Mouse (Mus musculus) left cerebral cortex, adult 2 months (tissue): Measurements from ENCODE around the gene Jmjd1c. TPM values are rescaled to one million over a fixed set of nuclear protein-coding genes. Genes with fewer than 3 reads are reported as not detected.

Source experiments
- DNase-seq, 2 experiments: peaks; one replicate each; pipeline ENCODE4 v3.0.0; 2021 to 2022; ENCODE audit warnings: low spot score in 2 of 2, mixed read lengths in 1 of 2; ENCODE audit errors: extremely low spot score in 1 of 2
- H3K27ac ChIP-seq: fragments of 200-600 bp; 2 replicates; pipeline ENCODE4 v1.8.1; 2022
- H3K4me3 ChIP-seq: fragments of 200-600 bp; 2 replicates; pipeline ENCODE4 v1.8.1; 2022
- CTCF ChIP-seq: fragments of 200-600 bp; IDR thresholded peaks from 2 replicates; pipeline ENCODE4 v1.8.1; 2022; ENCODE audit warnings: antibody characterized with exemption, mild to moderate bottlenecking, moderate library complexity
- intact Hi-C: fragments of 180-260 bp; cut with DNase I; formaldehyde crosslinking; loops from one replicate; pipeline ENCODE4 v1.15.1; 2025
- long read RNA-seq, 2 experiments: library from polyadenylated mRNA; stranded (forward); transcript quantifications; one replicate each; pipeline ENCODE4 v2.0.0; 2021; ENCODE audit warnings: borderline mapping rate in 2 of 2
- total RNA-seq, 2 experiments: library from RNA; stranded (reverse); gene quantifications; 2 replicates each; pipeline ENCODE4 v1.2.3; 2021

The Jmjd1c gene
- 100 to 1,000 TPM in 1 of 2 experiments, 10 to 100 TPM in 1; 86.3 to 102 TPM for total RNA-seq
- long read RNA-seq, experiment 1, full-length matches to known transcripts = 1 of 24 reads
- long read RNA-seq, experiment 1, partial matches to known transcripts = 3 of 24 reads
- long read RNA-seq, experiment 1, other reads (novel, unspliced or antisense) = 20 of 24 reads
- long read RNA-seq, experiment 2, full-length matches to known transcripts = 2 of 28 reads
- long read RNA-seq, experiment 2, partial matches to known transcripts = 9 of 28 reads
- long read RNA-seq, experiment 2, other reads (novel, unspliced or antisense) = 17 of 28 reads

- DNase-seq = peak; percentile 85 to 86
- Histone ChIP-seq H3K4me3 (peak within 1 kb of the TSS; percentile 99), H3K27ac (peak within 1 kb of the TSS; percentile 98)
- intact Hi-C loops = loop anchor here (1.0 to 5.0 kb wide), 6 partner anchors 30 to 187 kb away; no protein-coding TSS in a partner anchor
- TF ChIP-seq CTCF = no peak
Observed at GRCm38 (mm10) chr10:67095798-67096620, at the start of gene Jmjd1c. Gene Jmjd1c, plus strand, starts transcription at chr10:67096125.

- no peak overlapping the region for H3K4me3 ChIP-seq
- TF ChIP-seq CTCF = no peak
- DNase-seq = no peak
- H3K27ac ChIP-seq = no peak overlapping the region
- intact Hi-C loops = no loop called here
Observed at GRCm38 (mm10) chr10:67047712-67048645, 47.9 kb upstream of the Jmjd1c start.

GRCm38 (mm10) chr10:67048871-67049615, 46.9 kb upstream of the Jmjd1c start:
- no peak for DNase-seq
- intact Hi-C loops = no loop called here
- H3K27ac ChIP-seq = no peak overlapping the region
- no peak for TF ChIP-seq CTCF
- no peak overlapping the region for H3K4me3 ChIP-seq

- Histone ChIP-seq H3K27ac (no peak overlapping the region), H3K4me3 (no peak overlapping the region)
- intact Hi-C loops = no loop called here
- TF ChIP-seq CTCF = no peak
- no peak for DNase-seq
Observed at GRCm38 (mm10) chr10:67049621-67050020, 46.3 kb upstream of the Jmjd1c start.

GRCm38 (mm10) chr10:67050766-67051165, 45.2 kb upstream of the Jmjd1c start:
- no peak for TF ChIP-seq CTCF
- no peak for DNase-seq
- intact Hi-C loops = no loop called here
- Histone ChIP-seq H3K4me3 (no peak overlapping the region), H3K27ac (peak overlapping the region; percentile 32; the same call in 1 of the 2 replicates)

GRCm38 (mm10) chr10:67051466-67051865, 44.5 kb upstream of the Jmjd1c start:
- intact Hi-C loops = no loop called here
- no peak for TF ChIP-seq CTCF
- Histone ChIP-seq H3K4me3 (no peak overlapping the region), H3K27ac (no peak overlapping the region; the same call in 1 of the 2 replicates)
- DNase-seq = no peak

GRCm38 (mm10) chr10:67052429-67052828, 43.5 kb upstream of the Jmjd1c start:
- intact Hi-C loops = no loop called here
- DNase-seq = no peak
- Histone ChIP-seq H3K4me3 (no peak overlapping the region), H3K27ac (no peak overlapping the region)
- TF ChIP-seq CTCF = no peak

GRCm38 (mm10) chr10:67053475-67053874, 42.5 kb upstream of the Jmjd1c start:
- DNase-seq = no peak
- intact Hi-C loops = no loop called here
- Histone ChIP-seq H3K4me3 (no peak overlapping the region), H3K27ac (peak overlapping the region; percentile 50)
- TF ChIP-seq CTCF = no peak

GRCm38 (mm10) chr10:67055867-67056856, 39.8 kb upstream of the Jmjd1c start:
- DNase-seq = peak in 1 of 2 experiments; percentile 28
- no peak for TF ChIP-seq CTCF
- intact Hi-C loops = loop anchor here (5.0 kb wide), 1 partner anchor 41 kb away; the partner anchor contains the start of genes Jmjd1c and Reep3
- no peak overlapping the region for H3K4me3 ChIP-seq
- peak overlapping the region; percentile 87 for H3K27ac ChIP-seq

- intact Hi-C loops = loop anchor here (5.0 kb wide), 1 partner anchor 40 kb away; the partner anchor contains the start of genes Jmjd1c and Reep3
- H3K27ac ChIP-seq = peak overlapping the region; percentile 87
- no peak overlapping the region for H3K4me3 ChIP-seq
- no peak for DNase-seq
- TF ChIP-seq CTCF = no peak
Observed at GRCm38 (mm10) chr10:67057208-67057607, 38.7 kb upstream of the Jmjd1c start.
